In the genomic region with DNA sequence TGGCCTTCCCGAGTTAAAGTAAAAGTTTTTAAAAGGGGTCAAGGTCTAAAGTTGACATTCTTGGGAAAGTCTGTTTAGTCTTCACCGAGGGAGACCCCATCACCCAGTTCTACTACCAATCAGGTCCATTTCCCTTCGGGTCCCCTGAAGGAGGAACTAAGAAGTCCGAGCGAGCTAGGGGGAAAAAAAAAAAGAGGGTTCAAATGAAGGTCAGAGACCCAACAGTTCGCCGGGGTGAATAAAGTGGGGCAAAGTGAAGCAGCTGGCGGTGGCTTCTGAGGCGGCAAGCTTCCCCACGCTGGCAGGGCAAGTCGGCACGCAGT, we compare ENCODE assay signal across 7 mouse cellular contexts. TPM values are rescaled to one million over a fixed set of nuclear protein-coding genes. Genes with fewer than 3 reads are reported as not detected.
A peak's percentile ranks its signal among the peaks of the same experiment; 100 is the strongest.
DNase-seq lines count a peak whose midpoint lies in the region; ATAC-seq and TF ChIP-seq lines count a peak whose summit lies in the region.

No protein-coding gene starts in this region.

- H3K36me3 ChIP-seq in testis, adult 2 months (ENCODE audit: control insufficient read depth, insufficient read depth, low read length) = no peaks in the 10 kb centered on the region
- no peaks in the 10 kb centered on the region for H3K36me3 ChIP-seq in limb, embryonic 13.5 days

- peaks cover 5% of the 10 kb centered on the region for H3K4me1 ChIP-seq in testis, adult 2 months (ENCODE audit: control insufficient read depth, insufficient read depth, low read length)
- peaks cover 12% of the 10 kb centered on the region for H3K4me1 ChIP-seq in embryonic fibroblast, embryonic 13.5 days (ENCODE audit: control insufficient read depth, insufficient read depth, low read length)
- peaks cover 31% of the 10 kb centered on the region for H3K4me1 ChIP-seq in limb, embryonic 13.5 days
- peaks cover 12% of the 10 kb centered on the region for H3K4me1 ChIP-seq in olfactory bulb, adult 2 months (ENCODE audit: control insufficient read depth, insufficient read depth, low read length)

- TF ChIP-seq POLR2A in testis, adult 2 months (IDR thresholded peaks at IDR 0.05; ENCODE audit: control insufficient read depth, low read depth, low read length) = no peak
- TF ChIP-seq POLR2A in embryonic fibroblast, embryonic 13.5 days (IDR thresholded peaks at IDR 0.05; ENCODE audit: low read depth, low read length) = no peak
- no peak for TF ChIP-seq POLR2A in olfactory bulb, adult 2 months (IDR thresholded peaks at IDR 0.05; ENCODE audit: insufficient read depth, low read depth, low read length)

- peak overlapping the region; percentile 80 for H3K4me2 ChIP-seq in limb, embryonic 13.5 days (replicated peaks)

- TF ChIP-seq CTCF in testis, adult 2 months (IDR thresholded peaks at IDR 0.05; ENCODE audit: control insufficient read depth, insufficient read depth, insufficient replicate concordance, low read depth, low read length) = no peak
- TF ChIP-seq CTCF in embryonic fibroblast, embryonic 13.5 days (IDR thresholded peaks at IDR 0.05; ENCODE audit: borderline replicate concordance, insufficient read depth, low read length) = no peak
- no peak for TF ChIP-seq CTCF in olfactory bulb, adult 2 months (IDR thresholded peaks at IDR 0.05; ENCODE audit: insufficient read depth, low read depth, low read length)

- ATAC-seq in limb, embryonic 13.5 days (ENCODE audit: low FRiP score, low read depth) = no peak
- ATAC-seq in megakaryocyte-erythroid progenitor cell, adult 5-6 weeks (replicated peaks; ENCODE audit: low FRiP score, low TSS enrichment, poor library complexity, severe bottlenecking) = no peak

- H3K9ac ChIP-seq in limb, embryonic 13.5 days = peak overlapping the region; percentile 97

- peak overlapping the region; percentile 88 for H3K4me3 ChIP-seq in testis, adult 2 months (ENCODE audit: control insufficient read depth, low read depth, low read length)
- H3K4me3 ChIP-seq in embryonic fibroblast, embryonic 13.5 days (ENCODE audit: insufficient read depth, low read length) = peak overlapping the region; percentile 62
- H3K4me3 ChIP-seq in limb, embryonic 13.5 days = peak overlapping the region; percentile 97
- peak overlapping the region; percentile 91 for H3K4me3 ChIP-seq in olfactory bulb, adult 2 months (ENCODE audit: insufficient read depth, low read depth, low read length)

- H3K9me3 ChIP-seq in limb, embryonic 13.5 days = no peaks in the 10 kb centered on the region

- WGBS in limb, embryonic 13.5 days = under 1% methylated on average over 12 of the region's 12 CpGs
- WGBS in olfactory bulb, adult 2 months = 1% methylated on average over 12 of the region's 12 CpGs

- H3K27ac ChIP-seq in testis, adult 2 months (ENCODE audit: control insufficient read depth, insufficient read depth, low read depth, low read length) = peak overlapping the region; percentile 64
- H3K27ac ChIP-seq in embryonic fibroblast, embryonic 13.5 days (ENCODE audit: insufficient read depth, low read length) = peak overlapping the region; percentile 73
- peak overlapping the region; percentile 95 for H3K27ac ChIP-seq in limb, embryonic 13.5 days
- H3K27ac ChIP-seq in olfactory bulb, adult 2 months (ENCODE audit: insufficient read depth, low read depth, low read length) = peak overlapping the region; percentile 87

- H3K27me3 ChIP-seq in testis, adult 2 months (ENCODE audit: control insufficient read depth, insufficient read depth, low read length) = no peaks in the 10 kb centered on the region
- no peaks in the 10 kb centered on the region for H3K27me3 ChIP-seq in limb, embryonic 13.5 days

- DNase-seq in testis, postnatal 14 days (ENCODE audit: low spot score) = no peak
- no peak for DNase-seq in right cerebral cortex, postnatal 10 days (ENCODE audit: low spot score in 2 of 2)

RNA-seq across cellular contexts. Expression of gene Atxn2, which starts 0.3 kb away (rescaled TPM):
- 150 and 166 TPM in 2 replicates for polyA plus RNA-seq in testis, adult 2 months (2012; rRNA removed)
- polyA plus RNA-seq in embryonic fibroblast, embryonic 13.5 days (2011; ENCODE audit: insufficient read length, low read depth, missing spikeins) = 174 and 196 TPM in 2 replicates
- polyA plus RNA-seq in limb, embryonic 13.5 days (2015; fragmentation: Nextera tagmentation; extraction: Ambion mirVana) = 54.9 and 64.1 TPM in 2 replicates
- polyA plus RNA-seq in olfactory bulb, adult 2 months (2012; ENCODE audit: insufficient read depth, insufficient read length, low replicate concordance, missing spikeins) = not detected in 2 replicates
- 117 and 144 TPM in 2 replicates for total RNA-seq in megakaryocyte-erythroid progenitor cell, adult 5-6 weeks (2014; fragmentation: Nextera tagmentation)
- total RNA-seq in megakaryocyte-erythroid progenitor cell, adult 5-6 weeks (2017) = 39.4 and 41.0 TPM in 2 replicates

RNA-seq across cellular contexts. Expression of gene Brap, which starts 50.4 kb away (rescaled TPM):
- 116 and 128 TPM in 2 replicates for polyA plus RNA-seq in testis, adult 2 months (2012; rRNA removed)
- 41.4 and 46.3 TPM in 2 replicates for polyA plus RNA-seq in embryonic fibroblast, embryonic 13.5 days (2011; ENCODE audit: insufficient read length, low read depth, missing spikeins)
- polyA plus RNA-seq in limb, embryonic 13.5 days (2015; fragmentation: Nextera tagmentation; extraction: Ambion mirVana) = 43.2 and 43.9 TPM in 2 replicates
- polyA plus RNA-seq in olfactory bulb, adult 2 months (2012; ENCODE audit: insufficient read depth, insufficient read length, low replicate concordance, missing spikeins) = not detected in 2 replicates
- 26.8 and 41.9 TPM in 2 replicates for total RNA-seq in megakaryocyte-erythroid progenitor cell, adult 5-6 weeks (2014; fragmentation: Nextera tagmentation)
- 57.6 and 62.5 TPM in 2 replicates for total RNA-seq in megakaryocyte-erythroid progenitor cell, adult 5-6 weeks (2017)

RNA-seq across cellular contexts. Expression of gene Acad10, which starts 50.5 kb away (rescaled TPM):
- polyA plus RNA-seq in testis, adult 2 months (2012; rRNA removed) = 5.7 and 5.9 TPM in 2 replicates
- polyA plus RNA-seq in embryonic fibroblast, embryonic 13.5 days (2011; ENCODE audit: insufficient read length, low read depth, missing spikeins) = 2.3 and 2.7 TPM in 2 replicates
- 2.2 and 2.3 TPM in 2 replicates for polyA plus RNA-seq in limb, embryonic 13.5 days (2015; fragmentation: Nextera tagmentation; extraction: Ambion mirVana)
- polyA plus RNA-seq in olfactory bulb, adult 2 months (2012; ENCODE audit: insufficient read depth, insufficient read length, low replicate concordance, missing spikeins) = not detected in 2 replicates
- total RNA-seq in megakaryocyte-erythroid progenitor cell, adult 5-6 weeks (2014; fragmentation: Nextera tagmentation) = 6.2 and 14.2 TPM in 2 replicates
- 1.4 and 6.3 TPM in 2 replicates for total RNA-seq in megakaryocyte-erythroid progenitor cell, adult 5-6 weeks (2017)

Comparison
In these comparisons a context has a peak if more than half of its experiments do, and no peak if none do; other contexts are left out.
1. RNA of gene Brap, which starts 50.4 kb away (polyA plus RNA-seq): 116 to 128 TPM in testis, adult 2 months, 41.4 to 46.3 TPM in embryonic fibroblast, embryonic 13.5 days and 43.2 to 43.9 TPM in limb, embryonic 13.5 days; not detected in olfactory bulb, adult 2 months; every median in the first group is over 10 times any median in the second.
2. Peak in every context shown above with its lines, with median percentiles within 50 percentile points of each other: H3K27ac ChIP-seq and H3K4me3 ChIP-seq.